Mouse (Mus musculus): Measurements from ENCODE around the gene Snu13. TPM values are rescaled to one million over a fixed set of nuclear protein-coding genes. Genes with fewer than 3 reads are reported as not detected.

Gene Snu13
- polyA plus RNA-seq, 1 experiment from 2014 or later: 210 TPM

DNA sequence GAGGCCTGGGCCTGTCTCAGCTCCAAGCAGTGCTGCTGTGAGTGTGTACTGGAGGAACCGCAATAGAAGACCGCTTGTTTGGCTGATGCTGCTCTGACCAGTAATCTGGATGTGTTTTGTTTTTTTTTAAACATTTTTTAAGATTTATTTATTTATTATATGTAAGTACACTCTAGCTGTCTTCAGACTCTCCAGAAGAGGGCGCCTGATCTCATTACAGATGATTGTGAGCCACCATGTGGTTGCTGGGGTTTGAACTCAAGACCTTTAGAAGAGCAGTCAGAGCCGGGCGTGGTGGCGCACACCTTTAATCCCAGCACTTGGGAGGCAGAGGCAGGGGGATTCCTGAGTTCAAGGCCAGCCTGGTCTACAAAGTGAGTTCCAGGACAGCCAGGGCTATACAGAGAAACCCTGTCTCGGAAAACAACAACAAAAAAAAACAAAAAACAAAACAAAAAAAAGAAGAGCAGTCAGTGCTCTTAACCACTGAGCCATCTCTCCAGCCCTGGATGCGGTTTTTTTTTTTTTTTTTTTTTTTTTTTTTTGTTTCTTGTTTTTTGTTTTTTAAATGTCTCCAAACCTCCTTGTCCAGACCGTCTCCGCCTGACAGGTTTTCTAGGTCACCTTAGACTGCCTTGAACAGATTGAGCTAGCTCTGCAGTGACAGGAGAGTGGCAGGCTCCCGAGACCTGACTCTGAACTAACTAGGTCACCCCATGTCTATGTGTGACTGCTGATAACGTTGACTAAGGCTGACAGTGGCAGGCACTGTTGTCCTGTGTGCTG is 11.3 kb downstream of the Snu13 start:
- H3K4me2 ChIP-seq (ENCODE audit: low read depth, low read length): no peak overlapping the region
- H3K9ac ChIP-seq (ENCODE audit: low read length): no peak overlapping the region
- no peak for ATAC-seq (replicated peaks; ENCODE audit: extremely low read depth, insufficient read depth, low FRiP score)
- H3K27me3 ChIP-seq (ENCODE audit: control insufficient read depth, insufficient read depth, low read length): no peaks in the 10 kb centered on the region
- H3K4me3 ChIP-seq (ENCODE audit: low read length): no peak overlapping the region
- H3K4me1 ChIP-seq (ENCODE audit: control insufficient read depth, insufficient read depth, low read length): no peaks in the 10 kb centered on the region
- peaks cover 29% of the 10 kb centered on the region for H3K36me3 ChIP-seq (ENCODE audit: control insufficient read depth, insufficient read depth)
- no peaks in the 10 kb centered on the region for H3K9me3 ChIP-seq (replicated peaks; ENCODE audit: control insufficient read depth, low read length)
- 78% methylated on average over 12 of the region's 12 CpGs for WGBS
- no peak overlapping the region for H3K27ac ChIP-seq (ENCODE audit: low read length)

GRCm38 (mm10) chr15:82033762-82034161 is 13.6 kb downstream of the Snu13 start, which contains the start of gene Desi1:
Gene Desi1 (minus strand): TSS chr15:82033862.
- no peak within 1 kb of the TSS for H3K9ac ChIP-seq (ENCODE audit: low read length)
- 86% methylated on average over 4 of the region's 4 CpGs for WGBS
- no peak for ATAC-seq (replicated peaks; ENCODE audit: extremely low read depth, insufficient read depth, low FRiP score)
- H3K36me3 ChIP-seq (ENCODE audit: control insufficient read depth, insufficient read depth): peaks cover 16% of the 10 kb centered on the region
- no peak within 1 kb of the TSS for H3K4me3 ChIP-seq (ENCODE audit: low read length)
- no peaks in the 10 kb centered on the region for H3K4me1 ChIP-seq (ENCODE audit: control insufficient read depth, insufficient read depth, low read length)
- H3K4me2 ChIP-seq (ENCODE audit: low read depth, low read length): no peak within 1 kb of the TSS
- no peak within 1 kb of the TSS for H3K27ac ChIP-seq (ENCODE audit: low read length)
- no peaks in the 10 kb centered on the region for H3K27me3 ChIP-seq (ENCODE audit: control insufficient read depth, insufficient read depth, low read length)
- no peaks in the 10 kb centered on the region for H3K9me3 ChIP-seq (replicated peaks; ENCODE audit: control insufficient read depth, low read length)

GRCm38 (mm10) chr15:82032386-82032785 is 15.0 kb downstream of the Snu13 start:
- 91% methylated on average over 7 of the region's 7 CpGs for WGBS
- Histone ChIP-seq H3K9me3 (replicated peaks; ENCODE audit: control insufficient read depth, low read length) (no peaks in the 10 kb centered on the region), H3K27me3 (ENCODE audit: control insufficient read depth, insufficient read depth, low read length) (no peaks in the 10 kb centered on the region), H3K4me3 (ENCODE audit: low read length) (no peak overlapping the region), H3K4me2 (ENCODE audit: low read depth, low read length) (no peak overlapping the region), H3K36me3 (ENCODE audit: control insufficient read depth, insufficient read depth) (peaks cover 25% of the 10 kb centered on the region), H3K4me1 (ENCODE audit: control insufficient read depth, insufficient read depth, low read length) (no peaks in the 10 kb centered on the region), H3K27ac (ENCODE audit: low read length) (no peak overlapping the region), H3K9ac (ENCODE audit: low read length) (no peak overlapping the region)
- no peak for ATAC-seq (replicated peaks; ENCODE audit: extremely low read depth, insufficient read depth, low FRiP score)

GRCm38 (mm10) chr15:82027726-82028125 is 19.7 kb downstream of the Snu13 start:
- no peaks in the 10 kb centered on the region for H3K4me1 ChIP-seq (ENCODE audit: control insufficient read depth, insufficient read depth, low read length)
- no peaks in the 10 kb centered on the region for H3K9me3 ChIP-seq (replicated peaks; ENCODE audit: control insufficient read depth, low read length)
- no peak overlapping the region for H3K4me3 ChIP-seq (ENCODE audit: low read length)
- no peak overlapping the region for H3K4me2 ChIP-seq (ENCODE audit: low read depth, low read length)
- 81% methylated on average over 7 of the region's 7 CpGs for WGBS
- H3K36me3 ChIP-seq (ENCODE audit: control insufficient read depth, insufficient read depth): peaks cover 29% of the 10 kb centered on the region
- no peaks in the 10 kb centered on the region for H3K27me3 ChIP-seq (ENCODE audit: control insufficient read depth, insufficient read depth, low read length)
- H3K9ac ChIP-seq (ENCODE audit: low read length): no peak overlapping the region
- ATAC-seq (replicated peaks; ENCODE audit: extremely low read depth, insufficient read depth, low FRiP score): peak; percentile 70
- H3K27ac ChIP-seq (ENCODE audit: low read length): peak overlapping the region; percentile 30; the same call in 1 of the 2 replicates

DNA sequence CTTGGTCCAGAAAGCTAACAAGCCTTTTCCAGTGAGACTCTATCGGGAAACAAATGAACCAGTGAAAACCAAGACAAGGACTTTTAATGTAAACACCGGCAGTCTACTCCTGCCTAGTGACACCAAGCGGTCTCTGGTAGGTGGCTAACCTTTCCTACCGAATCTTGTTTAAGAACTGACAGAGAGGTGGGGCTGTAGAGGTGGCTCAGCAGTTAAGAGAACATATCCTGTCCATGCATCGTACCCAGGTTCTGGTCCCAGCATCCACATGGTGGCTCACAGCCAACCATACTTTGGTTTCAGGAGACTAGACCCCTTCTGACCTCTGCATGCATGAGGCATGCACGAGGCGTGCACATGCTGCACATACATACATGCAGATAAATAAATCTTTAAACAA is 20.1 kb downstream of the Snu13 start:
- WGBS: 87% methylated on average over 7 of the region's 7 CpGs
- Histone ChIP-seq H3K4me1 (ENCODE audit: control insufficient read depth, insufficient read depth, low read length) (no peaks in the 10 kb centered on the region), H3K27me3 (ENCODE audit: control insufficient read depth, insufficient read depth, low read length) (no peaks in the 10 kb centered on the region), H3K27ac (ENCODE audit: low read length) (peak overlapping the region; percentile 30; the same call in 1 of the 2 replicates), H3K4me2 (ENCODE audit: low read depth, low read length) (no peak overlapping the region), H3K36me3 (ENCODE audit: control insufficient read depth, insufficient read depth) (peaks cover 30% of the 10 kb centered on the region), H3K4me3 (ENCODE audit: low read length) (no peak overlapping the region), H3K9me3 (replicated peaks; ENCODE audit: control insufficient read depth, low read length) (no peaks in the 10 kb centered on the region), H3K9ac (ENCODE audit: low read length) (no peak overlapping the region)
- 0 out of 2 replicates have a peak, but pooled peaks have one; percentile 14 for ATAC-seq (replicated peaks; ENCODE audit: extremely low read depth, insufficient read depth, low FRiP score)

DNA sequence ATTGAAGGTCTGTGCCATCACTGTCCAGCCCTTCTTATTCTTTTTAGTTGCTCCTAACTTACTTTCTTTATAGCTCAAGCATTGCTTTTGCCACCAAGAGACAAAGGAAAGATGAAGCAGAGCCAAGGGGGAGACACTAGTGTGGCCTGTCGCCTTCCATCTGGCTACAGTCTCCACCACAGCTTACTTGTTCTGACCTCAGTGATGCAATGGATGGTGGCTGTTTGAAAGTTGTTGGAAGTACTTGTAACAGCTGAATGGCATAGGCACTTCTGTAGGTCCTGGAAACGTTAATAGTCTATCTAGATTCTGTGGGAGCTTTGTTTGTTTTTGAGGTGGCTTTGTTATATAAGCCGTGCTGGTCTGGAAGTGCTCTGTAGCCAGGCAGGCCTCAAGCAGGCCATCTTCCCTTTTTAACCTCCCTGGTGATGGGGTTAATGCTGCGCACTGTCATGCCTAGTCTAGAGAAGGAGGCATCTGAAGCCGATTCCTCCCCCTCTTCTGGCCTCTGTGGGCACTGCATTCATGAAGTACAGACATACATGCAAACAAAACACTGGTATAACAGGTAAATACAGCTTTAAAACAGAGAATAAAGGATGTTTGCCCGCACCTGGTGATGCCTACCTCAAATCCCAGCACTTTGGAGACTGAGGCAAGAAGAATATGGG is 23.3 kb downstream of the Snu13 start:
- Histone ChIP-seq H3K4me2 (ENCODE audit: low read depth, low read length) (no peak overlapping the region), H3K27ac (ENCODE audit: low read length) (no peak overlapping the region), H3K9me3 (replicated peaks; ENCODE audit: control insufficient read depth, low read length) (no peaks in the 10 kb centered on the region; the same call in 1 of the 2 replicates), H3K9ac (ENCODE audit: low read length) (no peak overlapping the region), H3K36me3 (ENCODE audit: control insufficient read depth, insufficient read depth) (peaks cover 40% of the 10 kb centered on the region), H3K4me1 (ENCODE audit: control insufficient read depth, insufficient read depth, low read length) (peaks cover 4% of the 10 kb centered on the region), H3K4me3 (ENCODE audit: low read length) (no peak overlapping the region), H3K27me3 (ENCODE audit: control insufficient read depth, insufficient read depth, low read length) (no peaks in the 10 kb centered on the region)
- WGBS: 83% methylated on average over 6 of the region's 6 CpGs
- ATAC-seq (replicated peaks; ENCODE audit: extremely low read depth, insufficient read depth, low FRiP score): no peak

GRCm38 (mm10) chr15:82022535-82023088 is 24.8 kb downstream of the Snu13 start:
- peaks cover 30% of the 10 kb centered on the region for H3K36me3 ChIP-seq (ENCODE audit: control insufficient read depth, insufficient read depth)
- no peaks in the 10 kb centered on the region for H3K27me3 ChIP-seq (ENCODE audit: control insufficient read depth, insufficient read depth, low read length)
- H3K4me3 ChIP-seq (ENCODE audit: low read length): no peak overlapping the region
- ATAC-seq (replicated peaks; ENCODE audit: extremely low read depth, insufficient read depth, low FRiP score): no peak
- peaks cover 6% of the 10 kb centered on the region for H3K4me1 ChIP-seq (ENCODE audit: control insufficient read depth, insufficient read depth, low read length)
- WGBS: 57% methylated on average over 13 of the region's 13 CpGs
- H3K4me2 ChIP-seq (ENCODE audit: low read depth, low read length): no peak overlapping the region
- no peak overlapping the region for H3K9ac ChIP-seq (ENCODE audit: low read length)
- H3K9me3 ChIP-seq (replicated peaks; ENCODE audit: control insufficient read depth, low read length): no peaks in the 10 kb centered on the region; the same call in 1 of the 2 replicates
- no peak overlapping the region; the same call in 1 of the 2 replicates for H3K27ac ChIP-seq (ENCODE audit: low read length)

DNA sequence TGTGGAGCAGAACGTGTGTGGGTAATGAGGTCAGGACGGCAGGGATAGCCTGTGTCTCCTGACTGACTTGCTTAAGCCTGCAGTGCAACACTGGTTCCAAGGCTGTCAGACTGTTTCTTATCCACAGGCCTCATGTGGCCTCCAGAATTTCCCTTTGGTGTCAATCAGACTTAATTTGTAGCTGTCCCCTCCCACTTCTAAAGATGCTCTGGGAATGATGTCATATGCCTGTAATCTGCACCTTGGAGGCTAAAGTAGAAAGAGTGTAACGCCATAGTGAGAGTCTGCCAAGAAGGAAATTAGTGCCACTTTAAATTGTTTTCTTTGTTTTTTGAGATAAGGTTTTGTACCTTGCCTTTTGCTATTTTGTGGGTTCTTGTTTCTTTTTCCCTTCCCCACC is 28.1 kb downstream of the Snu13 start:
- no peak overlapping the region for H3K4me3 ChIP-seq (ENCODE audit: low read length)
- WGBS: 45% methylated on average over 3 of the region's 3 CpGs
- H3K27ac ChIP-seq (ENCODE audit: low read length): peak overlapping the region; percentile 25; the same call in 1 of the 2 replicates
- H3K9ac ChIP-seq (ENCODE audit: low read length): no peak overlapping the region
- H3K9me3 ChIP-seq (replicated peaks; ENCODE audit: control insufficient read depth, low read length): no peaks in the 10 kb centered on the region; the same call in 1 of the 2 replicates
- H3K4me2 ChIP-seq (ENCODE audit: low read depth, low read length): no peak overlapping the region
- H3K27me3 ChIP-seq (ENCODE audit: control insufficient read depth, insufficient read depth, low read length): no peaks in the 10 kb centered on the region
- peaks cover 16% of the 10 kb centered on the region for H3K4me1 ChIP-seq (ENCODE audit: control insufficient read depth, insufficient read depth, low read length)
- no peak for ATAC-seq (replicated peaks; ENCODE audit: extremely low read depth, insufficient read depth, low FRiP score)
- peaks cover 19% of the 10 kb centered on the region for H3K36me3 ChIP-seq (ENCODE audit: control insufficient read depth, insufficient read depth)

DNA sequence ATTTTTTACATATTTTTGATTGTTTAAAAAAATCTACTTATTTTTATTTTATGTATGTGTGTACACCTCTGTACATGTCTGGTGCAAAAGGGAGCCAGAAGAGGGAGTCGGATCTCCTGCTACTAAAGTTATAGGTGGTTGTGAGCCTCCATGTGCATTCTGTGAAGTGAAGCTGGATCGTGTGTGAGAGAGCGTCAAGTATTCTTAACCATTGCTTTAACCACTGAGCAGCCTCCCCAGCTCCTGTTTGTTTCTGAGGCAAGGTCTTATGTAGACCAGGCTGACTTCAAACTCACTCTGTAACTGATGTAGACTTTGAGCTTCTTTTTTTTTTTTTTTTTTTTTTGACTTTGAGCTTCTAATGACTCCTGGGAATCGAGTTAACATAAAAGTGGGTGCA is 29.9 kb downstream of the Snu13 start:
- Histone ChIP-seq H3K9ac (ENCODE audit: low read length) (no peak overlapping the region), H3K36me3 (ENCODE audit: control insufficient read depth, insufficient read depth) (peaks cover 15% of the 10 kb centered on the region), H3K27me3 (ENCODE audit: control insufficient read depth, insufficient read depth, low read length) (no peaks in the 10 kb centered on the region), H3K27ac (ENCODE audit: low read length) (no peak overlapping the region), H3K4me2 (ENCODE audit: low read depth, low read length) (no peak overlapping the region), H3K4me3 (ENCODE audit: low read length) (peak overlapping the region; percentile 2; the same call in 1 of the 2 replicates), H3K9me3 (replicated peaks; ENCODE audit: control insufficient read depth, low read length) (no peaks in the 10 kb centered on the region; the same call in 1 of the 2 replicates), H3K4me1 (ENCODE audit: control insufficient read depth, insufficient read depth, low read length) (peaks cover 16% of the 10 kb centered on the region)
- ATAC-seq (replicated peaks; ENCODE audit: extremely low read depth, insufficient read depth, low FRiP score): no peak
- 70% methylated on average over 4 of the region's 4 CpGs for WGBS

All from heart, embryonic 16.5 days (tissue).